Mouse (Mus musculus): Measurements from ENCODE around the gene Rxfp1. TPM values are rescaled to one million over a fixed set of nuclear protein-coding genes. Genes with fewer than 3 reads are reported as not detected.

The Rxfp1 gene
- 0.81 to 1.4 TPM (median 1.2 TPM) in 4 replicates for total RNA-seq (2023; ENCODE audit: inconsistent age)

GRCm38 (mm10) chr3:79737780-79738179 is at the start of gene Rxfp1:
Gene Rxfp1 (minus strand): TSS chr3:79737880.

GRCm38 (mm10) chr3:79629416-79629730 is 108.3 kb downstream of the Rxfp1 start, which contains the start of gene Etfdh:
Gene Etfdh (minus strand): TSS chr3:79629500.

GRCm38 (mm10) chr3:79628561-79629415 is 108.9 kb downstream of the Rxfp1 start, which contains the start of gene 4930579G24Rik:
Gene 4930579G24Rik (plus strand): TSS chr3:79629079.

Other genes starting within 250 kb of the Rxfp1 start
- 0.16 to 0.45 TPM (median 0.36 TPM) in 4 replicates for gene Fnip2, start 170.1 kb downstream of the Rxfp1 start, total RNA-seq (2023; ENCODE audit: inconsistent age)
- gene Ppid, start 146.5 kb downstream of the Rxfp1 start, total RNA-seq (2023; ENCODE audit: inconsistent age): 43.4 to 54.8 TPM (median 49.1 TPM) in 4 replicates
- gene 4930579G24Rik, start 108.8 kb downstream of the Rxfp1 start, total RNA-seq (2023; ENCODE audit: inconsistent age): 1.8 to 3.7 TPM (median 2.7 TPM) in 4 replicates
- 16.3 to 24.0 TPM (median 22.6 TPM) in 4 replicates for gene Etfdh, start 108.4 kb downstream of the Rxfp1 start, total RNA-seq (2023; ENCODE audit: inconsistent age)
- 0.29 to 2.2 TPM (median 0.70 TPM) in 4 replicates for gene Tmem144, start 114.9 kb upstream of the Rxfp1 start, total RNA-seq (2023; ENCODE audit: inconsistent age)
- 0.10 TPM in 1 of 4 replicates, not detected in the others for gene Fam198b, start 146.7 kb upstream of the Rxfp1 start, total RNA-seq (2023; ENCODE audit: inconsistent age)

Measured in B cell, adult (primary cell).